Mouse (Mus musculus): ENCODE results near the gene Htra1.

- TF ChIP-seq CTCF (conservative IDR thresholded peaks at IDR 0.05; ENCODE audit: insufficient read depth, insufficient read length, low read depth, low read length) = no peak
- no peak for TF ChIP-seq POLR2A (IDR thresholded peaks at IDR 0.05; ENCODE audit: low read depth, low read length)
Measured at GRCm38 (mm10) chr7:131011901-131012300, 76.0 kb downstream of the Htra1 start.
